Mouse (Mus musculus): Measurements from ENCODE around the gene Gm5105. TPM values are rescaled to one million over a fixed set of nuclear protein-coding genes. Genes with fewer than 3 reads are reported as not detected.

Gm5105 gene
- polyA plus RNA-seq, 1 experiment from 2014 or later, result not detected

- H3K9ac ChIP-seq (ENCODE audit: low read length), result no peak overlapping the region
- no peak overlapping the region for H3K4me2 ChIP-seq
- H3K4me1 ChIP-seq (ENCODE audit: control insufficient read depth, insufficient read depth, low read length), result no peaks in the 10 kb centered on the region
- no peaks in the 10 kb centered on the region for H3K27me3 ChIP-seq (ENCODE audit: control insufficient read depth, insufficient read depth, low read length)
- no peaks in the 10 kb centered on the region for H3K9me3 ChIP-seq (ENCODE audit: control insufficient read depth, low read length)
- H3K27ac ChIP-seq (ENCODE audit: low read depth, low read length), result no peak overlapping the region
- ATAC-seq (ENCODE audit: low FRiP score) (no peak), DNase-seq (ENCODE audit: low spot score, missing footprints) (peak; percentile 39)
- WGBS, result 92% methylated on average over 4 of the region's 4 CpGs
- H3K4me3 ChIP-seq (ENCODE audit: low read depth, low read length), result no peak overlapping the region
- no peaks in the 10 kb centered on the region for H3K36me3 ChIP-seq (ENCODE audit: control insufficient read depth, insufficient read depth, low read length)
Observed at GRCm38 (mm10) chr3:138062673-138063072, 4.5 kb downstream of the Gm5105 start.

GRCm38 (mm10) chr3:138061205-138061911 is 5.8 kb downstream of the Gm5105 start:
- H3K36me3 ChIP-seq (ENCODE audit: control insufficient read depth, insufficient read depth, low read length), result no peaks in the 10 kb centered on the region
- DNase-seq (ENCODE audit: low spot score, missing footprints) (peak; percentile 2), ATAC-seq (ENCODE audit: low FRiP score) (no peak)
- H3K4me3 ChIP-seq (ENCODE audit: low read depth, low read length), result no peak overlapping the region
- H3K9me3 ChIP-seq (ENCODE audit: control insufficient read depth, low read length), result no peaks in the 10 kb centered on the region
- no peaks in the 10 kb centered on the region for H3K27me3 ChIP-seq (ENCODE audit: control insufficient read depth, insufficient read depth, low read length)
- H3K27ac ChIP-seq (ENCODE audit: low read depth, low read length), result no peak overlapping the region
- 0 out of 2 replicates have a peak, but pooled peaks cover 3% of the 10 kb centered on the region for H3K4me1 ChIP-seq (ENCODE audit: control insufficient read depth, insufficient read depth, low read length)
- WGBS, result 87% methylated on average over 9 of the region's 9 CpGs
- no peak overlapping the region for H3K4me2 ChIP-seq
- H3K9ac ChIP-seq (ENCODE audit: low read length), result no peak overlapping the region

GRCm38 (mm10) chr3:138060429-138060828 is 6.8 kb downstream of the Gm5105 start:
- Histone ChIP-seq H3K4me3 (ENCODE audit: low read depth, low read length) (no peak overlapping the region), H3K9me3 (ENCODE audit: control insufficient read depth, low read length) (no peaks in the 10 kb centered on the region), H3K4me1 (ENCODE audit: control insufficient read depth, insufficient read depth, low read length) (0 out of 2 replicates have a peak, but pooled peaks cover 3% of the 10 kb centered on the region), H3K36me3 (ENCODE audit: control insufficient read depth, insufficient read depth, low read length) (no peaks in the 10 kb centered on the region), H3K9ac (ENCODE audit: low read length) (no peak overlapping the region), H3K27me3 (ENCODE audit: control insufficient read depth, insufficient read depth, low read length) (no peaks in the 10 kb centered on the region), H3K4me2 (no peak overlapping the region), H3K27ac (ENCODE audit: low read depth, low read length) (no peak overlapping the region)
- ATAC-seq (ENCODE audit: low FRiP score), result no peak
- peak; percentile 45 for DNase-seq (ENCODE audit: low spot score, missing footprints)
- 91% methylated on average over 7 of the region's 7 CpGs for WGBS

- no peak overlapping the region for H3K27ac ChIP-seq (ENCODE audit: low read depth, low read length)
- H3K36me3 ChIP-seq (ENCODE audit: control insufficient read depth, insufficient read depth, low read length), result no peaks in the 10 kb centered on the region
- H3K27me3 ChIP-seq (ENCODE audit: control insufficient read depth, insufficient read depth, low read length), result no peaks in the 10 kb centered on the region
- no peaks in the 10 kb centered on the region for H3K9me3 ChIP-seq (ENCODE audit: control insufficient read depth, low read length)
- no peak overlapping the region for H3K9ac ChIP-seq (ENCODE audit: low read length)
- ATAC-seq (ENCODE audit: low FRiP score) (no peak), DNase-seq (ENCODE audit: low spot score, missing footprints) (peak; percentile 70)
- H3K4me1 ChIP-seq (ENCODE audit: control insufficient read depth, insufficient read depth, low read length), result 0 out of 2 replicates have a peak, but pooled peaks cover 3% of the 10 kb centered on the region
- H3K4me2 ChIP-seq, result no peak overlapping the region
- H3K4me3 ChIP-seq (ENCODE audit: low read depth, low read length), result no peak overlapping the region
- WGBS, result 44% methylated on average over 4 of the region's 4 CpGs
Observed at GRCm38 (mm10) chr3:138058226-138058625, 9.0 kb downstream of the Gm5105 start.

GRCm38 (mm10) chr3:138056976-138057375 is 10.2 kb downstream of the Gm5105 start:
- 60% methylated on average over 7 of the region's 7 CpGs for WGBS
- peak; percentile 77 for DNase-seq (ENCODE audit: low spot score, missing footprints)
- no peak overlapping the region for H3K4me3 ChIP-seq (ENCODE audit: low read depth, low read length)

GRCm38 (mm10) chr3:138053969-138054368 is 13.2 kb downstream of the Gm5105 start:
- no peak for ATAC-seq (ENCODE audit: low FRiP score)

More at GRCm38 (mm10) chr3:138056976-138057375, 10.2 kb downstream of the Gm5105 start:
- no peak for ATAC-seq (ENCODE audit: low FRiP score)
- H3K9ac ChIP-seq (ENCODE audit: low read length), result no peak overlapping the region
- H3K9me3 ChIP-seq (ENCODE audit: control insufficient read depth, low read length), result no peaks in the 10 kb centered on the region
- no peaks in the 10 kb centered on the region for H3K27me3 ChIP-seq (ENCODE audit: control insufficient read depth, insufficient read depth, low read length)
- H3K4me1 ChIP-seq (ENCODE audit: control insufficient read depth, insufficient read depth, low read length), result 0 out of 2 replicates have a peak, but pooled peaks cover 3% of the 10 kb centered on the region
- no peak overlapping the region for H3K4me2 ChIP-seq
- no peaks in the 10 kb centered on the region for H3K36me3 ChIP-seq (ENCODE audit: control insufficient read depth, insufficient read depth, low read length)
- no peak overlapping the region for H3K27ac ChIP-seq (ENCODE audit: low read depth, low read length)

GRCm38 (mm10) chr3:138051431-138051830 is 15.8 kb downstream of the Gm5105 start:
- peak; percentile 12 for DNase-seq (ENCODE audit: low spot score, missing footprints)
- Histone ChIP-seq H3K4me1 (ENCODE audit: control insufficient read depth, insufficient read depth, low read length) (no peaks in the 10 kb centered on the region), H3K4me2 (no peak overlapping the region), H3K36me3 (ENCODE audit: control insufficient read depth, insufficient read depth, low read length) (no peaks in the 10 kb centered on the region), H3K4me3 (ENCODE audit: low read depth, low read length) (no peak overlapping the region), H3K27me3 (ENCODE audit: control insufficient read depth, insufficient read depth, low read length) (no peaks in the 10 kb centered on the region), H3K9ac (ENCODE audit: low read length) (no peak overlapping the region), H3K9me3 (ENCODE audit: control insufficient read depth, low read length) (no peaks in the 10 kb centered on the region), H3K27ac (ENCODE audit: low read depth, low read length) (no peak overlapping the region)
- ATAC-seq (ENCODE audit: low FRiP score), result no peak
- WGBS, result 78% methylated on average over 3 of the region's 3 CpGs

More at GRCm38 (mm10) chr3:138053969-138054368, 13.2 kb downstream of the Gm5105 start:
- peak; percentile 59 for DNase-seq (ENCODE audit: low spot score, missing footprints)
- Histone ChIP-seq H3K9me3 (ENCODE audit: control insufficient read depth, low read length) (no peaks in the 10 kb centered on the region), H3K9ac (ENCODE audit: low read length) (no peak overlapping the region), H3K27ac (ENCODE audit: low read depth, low read length) (no peak overlapping the region), H3K4me3 (ENCODE audit: low read depth, low read length) (no peak overlapping the region), H3K4me1 (ENCODE audit: control insufficient read depth, insufficient read depth, low read length) (0 out of 2 replicates have a peak, but pooled peaks cover 3% of the 10 kb centered on the region), H3K4me2 (no peak overlapping the region), H3K27me3 (ENCODE audit: control insufficient read depth, insufficient read depth, low read length) (no peaks in the 10 kb centered on the region), H3K36me3 (ENCODE audit: control insufficient read depth, insufficient read depth, low read length) (no peaks in the 10 kb centered on the region)
- WGBS, result 57% methylated on average over 4 of the region's 4 CpGs

- Histone ChIP-seq H3K4me1 (ENCODE audit: control insufficient read depth, insufficient read depth, low read length) (no peaks in the 10 kb centered on the region), H3K27ac (ENCODE audit: low read depth, low read length) (no peak overlapping the region), H3K36me3 (ENCODE audit: control insufficient read depth, insufficient read depth, low read length) (no peaks in the 10 kb centered on the region), H3K27me3 (ENCODE audit: control insufficient read depth, insufficient read depth, low read length) (no peaks in the 10 kb centered on the region), H3K9ac (ENCODE audit: low read length) (no peak overlapping the region), H3K4me2 (no peak overlapping the region), H3K9me3 (ENCODE audit: control insufficient read depth, low read length) (no peaks in the 10 kb centered on the region), H3K4me3 (ENCODE audit: low read depth, low read length) (no peak overlapping the region)
- 89% methylated on average over 11 of the region's 11 CpGs for WGBS
- ATAC-seq (ENCODE audit: low FRiP score), result no peak
- DNase-seq (ENCODE audit: low spot score, missing footprints), result peak; percentile 26
Observed at GRCm38 (mm10) chr3:138050772-138051171, 16.4 kb downstream of the Gm5105 start.

- Histone ChIP-seq H3K27ac (ENCODE audit: low read depth, low read length) (no peak overlapping the region), H3K4me1 (ENCODE audit: control insufficient read depth, insufficient read depth, low read length) (no peaks in the 10 kb centered on the region), H3K27me3 (ENCODE audit: control insufficient read depth, insufficient read depth, low read length) (no peaks in the 10 kb centered on the region), H3K36me3 (ENCODE audit: control insufficient read depth, insufficient read depth, low read length) (no peaks in the 10 kb centered on the region), H3K9ac (ENCODE audit: low read length) (no peak overlapping the region), H3K9me3 (ENCODE audit: control insufficient read depth, low read length) (no peaks in the 10 kb centered on the region), H3K4me3 (ENCODE audit: low read depth, low read length) (no peak overlapping the region), H3K4me2 (no peak overlapping the region)
- 88% methylated on average over 6 of the region's 6 CpGs for WGBS
- no peak for ATAC-seq (ENCODE audit: low FRiP score)
- peak; percentile 53 for DNase-seq (ENCODE audit: low spot score, missing footprints)
Observed at GRCm38 (mm10) chr3:138049555-138049954, 17.6 kb downstream of the Gm5105 start.
